Comparison of ENCODE assay signal across 10 mouse cellular contexts in genomic region chr8:11283217-11283616, GRCm38 (mm10). TPM values are rescaled to one million over a fixed set of nuclear protein-coding genes. Genes with fewer than 3 reads are reported as not detected.
DNase-seq lines count a peak whose midpoint lies in the region; ATAC-seq and TF ChIP-seq lines count a peak whose summit lies in the region.
"Had no signal": no experiment of that assay in that cellular context is flagged by ENCODE, and none has a peak within 500 bp of the region (broad histone marks: within the 10 kb centered on the region; RNA-seq: fewer than 3 reads in every experiment).

No protein-coding gene starts in this region.

- no peak for ATAC-seq in embryonic facial prominence, embryonic 13.5 days (ENCODE audit: insufficient number of reproducible peaks, insufficient read depth, low FRiP score, low TSS enrichment, low read depth)
- no peak for ATAC-seq in kidney, embryonic 15.5 days (replicated peaks; ENCODE audit: low FRiP score)

- TF ChIP-seq CTCF in gastrocnemius, adult 2 months (IDR thresholded peaks at IDR 0.05): no peak

- intact Hi-C loops in gastrocnemius, adult 2 months (cut with DNase I): no loop called here
- intact Hi-C loops in gastrocnemius, postnatal 36 days (cut with DNase I): no loop called here

- H3K9me3 ChIP-seq in embryonic facial prominence, embryonic 13.5 days: no peaks in the 10 kb centered on the region
- no peaks in the 10 kb centered on the region for H3K9me3 ChIP-seq in kidney, embryonic 15.5 days (replicated peaks)
- H3K9me3 ChIP-seq: neural tube, embryonic 15.5 days had no signal

- H3K4me3 ChIP-seq in gastrocnemius, adult 2 months: no peak overlapping the region
- no peak overlapping the region for H3K4me3 ChIP-seq in embryonic facial prominence, embryonic 13.5 days
- no peak overlapping the region for H3K4me3 ChIP-seq in kidney, embryonic 15.5 days (replicated peaks)
- H3K4me3 ChIP-seq: neural tube, embryonic 15.5 days had no signal

- peaks cover 48% of the 10 kb centered on the region for H3K4me1 ChIP-seq in embryonic facial prominence, embryonic 13.5 days
- H3K4me1 ChIP-seq in kidney, embryonic 15.5 days: peaks cover 81% of the 10 kb centered on the region

- H3K27ac ChIP-seq in gastrocnemius, adult 2 months: peak overlapping the region; percentile 85
- peak overlapping the region; percentile 33; the same call in 1 of the 2 replicates for H3K27ac ChIP-seq in embryonic facial prominence, embryonic 13.5 days
- peak overlapping the region; percentile 84 for H3K27ac ChIP-seq in kidney, embryonic 15.5 days
- H3K27ac ChIP-seq: liver, embryonic 14.5 days; neural tube, embryonic 15.5 days had no signal

- no peak overlapping the region for H3K9ac ChIP-seq in embryonic facial prominence, embryonic 13.5 days
- no peak overlapping the region for H3K9ac ChIP-seq in kidney, embryonic 15.5 days
- H3K9ac ChIP-seq: liver, embryonic 14.5 days; neural tube, embryonic 15.5 days had no signal

- no peak overlapping the region for H3K4me2 ChIP-seq in embryonic facial prominence, embryonic 13.5 days
- 0 out of 2 replicates have a peak overlapping the region, but pooled peaks have one; percentile 1 for H3K4me2 ChIP-seq in kidney, embryonic 15.5 days
- H3K4me2 ChIP-seq: neural tube, embryonic 15.5 days had no signal

- no peaks in the 10 kb centered on the region for H3K27me3 ChIP-seq in embryonic facial prominence, embryonic 13.5 days
- no peaks in the 10 kb centered on the region for H3K27me3 ChIP-seq in kidney, embryonic 15.5 days
- H3K27me3 ChIP-seq: neural tube, embryonic 15.5 days had no signal

- H3K36me3 ChIP-seq in embryonic facial prominence, embryonic 13.5 days: peaks cover 5% of the 10 kb centered on the region; the same call in 1 of the 2 replicates
- peaks cover 5% of the 10 kb centered on the region; the same call in 1 of the 2 replicates for H3K36me3 ChIP-seq in kidney, embryonic 15.5 days
- H3K36me3 ChIP-seq: neural tube, embryonic 15.5 days had no signal

- DNase-seq in gastrocnemius, adult 2 months: no peak
- no peak for DNase-seq in gastrocnemius, postnatal 36 days
- peak; percentile 74 for DNase-seq in lung, postnatal 36 days
- DNase-seq in cerebellum, postnatal 4 days (ENCODE audit: low spot score in 2 of 2): no peak
- no peak for DNase-seq in right cerebral cortex, adult 2 months (ENCODE audit: low spot score in 2 of 2)
- no peak for DNase-seq in frontal cortex, postnatal 10 days (ENCODE audit: low spot score in 2 of 2)

- 65% methylated on average over 10 of the region's 10 CpGs for WGBS in embryonic facial prominence, embryonic 13.5 days
- WGBS in kidney, embryonic 15.5 days: 52% methylated on average over 10 of the region's 10 CpGs

RNA-seq across cellular contexts. Expression of gene Col4a2, which starts 29.4 kb away (rescaled TPM):
- total RNA-seq in gastrocnemius, adult 2 months (2021): 10 to 100 TPM; 51.3 to 69.5 TPM
- 100 to 1,000 TPM in 1 of 2 experiments, 10 to 100 TPM in 1; 77.5 to 105 TPM for total RNA-seq in gastrocnemius, postnatal 36 days (2021)
- 58.8 and 62.0 TPM in 2 replicates for polyA plus RNA-seq in embryonic facial prominence, embryonic 13.5 days (2015; fragmentation: Nextera tagmentation; extraction: Ambion mirVana)
- 108 and 116 TPM in 2 replicates for polyA plus RNA-seq in kidney, embryonic 15.5 days (2015; fragmentation: Nextera tagmentation; extraction: Ambion mirVana)

RNA-seq across cellular contexts. Expression of gene Col4a1, which starts 29.4 kb away (rescaled TPM):
- 100 to 1,000 TPM in 1 of 2 experiments, 10 to 100 TPM in 1; 73.3 to 117 TPM for total RNA-seq in gastrocnemius, adult 2 months (2021)
- total RNA-seq in gastrocnemius, postnatal 36 days (2021): 100 to 1,000 TPM; 146 to 216 TPM
- 121 and 137 TPM in 2 replicates for polyA plus RNA-seq in embryonic facial prominence, embryonic 13.5 days (2015; fragmentation: Nextera tagmentation; extraction: Ambion mirVana)
- polyA plus RNA-seq in kidney, embryonic 15.5 days (2015; fragmentation: Nextera tagmentation; extraction: Ambion mirVana): 297 and 335 TPM in 2 replicates

Comparison
In these comparisons a context has a peak if more than half of its experiments do, and no peak if none do; other contexts are left out.
1. H3K27ac ChIP-seq: peak in every context shown above with its lines; median percentile 85 in gastrocnemius, adult 2 months; 84 in kidney, embryonic 15.5 days; 33 in embryonic facial prominence, embryonic 13.5 days.